Mouse (Mus musculus) urinary bladder, postnatal 25 days (tissue): ENCODE measurements around the gene Cpa2.

Experiments used
- DNase-seq: peaks from one replicate; pipeline ENCODE4 v3.0.0; 2022; ENCODE audit warnings: low spot score

The Cpa2 gene

DNA sequence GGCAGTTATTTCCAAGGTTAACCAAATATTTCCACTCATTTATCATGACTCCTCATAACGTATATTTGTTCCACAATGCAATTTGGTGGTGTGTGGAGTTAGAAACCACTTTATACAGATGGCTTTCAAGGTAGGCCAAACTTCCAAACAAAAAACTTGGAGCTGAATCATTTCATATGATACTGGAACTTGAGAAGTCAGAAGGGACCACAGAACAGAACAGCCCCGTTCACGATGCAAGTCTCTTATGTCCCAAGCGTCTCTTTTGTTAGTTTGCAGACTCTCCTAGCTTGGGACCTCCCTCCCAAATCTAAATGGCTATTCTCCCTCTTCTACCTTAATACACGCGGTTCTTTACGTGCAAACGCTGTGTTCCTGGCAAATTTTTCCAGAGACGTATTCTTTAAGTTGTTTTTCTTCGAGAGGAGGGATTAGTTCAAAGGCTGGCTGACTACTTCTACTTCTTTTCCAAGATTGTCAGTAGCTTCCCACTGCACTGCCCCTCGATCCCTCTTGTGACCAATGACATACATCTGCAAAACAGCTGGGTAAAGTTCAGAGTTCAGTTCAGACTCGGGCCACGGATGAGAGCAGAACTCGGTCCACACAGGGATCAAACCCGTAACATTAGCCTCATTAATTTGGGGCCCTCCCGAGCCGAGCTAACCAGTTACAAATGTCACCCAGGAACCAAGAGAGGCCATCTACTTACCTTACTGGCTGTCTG is 35.3 kb downstream of the Cpa2 start:
- DNase-seq: no peak

DNA sequence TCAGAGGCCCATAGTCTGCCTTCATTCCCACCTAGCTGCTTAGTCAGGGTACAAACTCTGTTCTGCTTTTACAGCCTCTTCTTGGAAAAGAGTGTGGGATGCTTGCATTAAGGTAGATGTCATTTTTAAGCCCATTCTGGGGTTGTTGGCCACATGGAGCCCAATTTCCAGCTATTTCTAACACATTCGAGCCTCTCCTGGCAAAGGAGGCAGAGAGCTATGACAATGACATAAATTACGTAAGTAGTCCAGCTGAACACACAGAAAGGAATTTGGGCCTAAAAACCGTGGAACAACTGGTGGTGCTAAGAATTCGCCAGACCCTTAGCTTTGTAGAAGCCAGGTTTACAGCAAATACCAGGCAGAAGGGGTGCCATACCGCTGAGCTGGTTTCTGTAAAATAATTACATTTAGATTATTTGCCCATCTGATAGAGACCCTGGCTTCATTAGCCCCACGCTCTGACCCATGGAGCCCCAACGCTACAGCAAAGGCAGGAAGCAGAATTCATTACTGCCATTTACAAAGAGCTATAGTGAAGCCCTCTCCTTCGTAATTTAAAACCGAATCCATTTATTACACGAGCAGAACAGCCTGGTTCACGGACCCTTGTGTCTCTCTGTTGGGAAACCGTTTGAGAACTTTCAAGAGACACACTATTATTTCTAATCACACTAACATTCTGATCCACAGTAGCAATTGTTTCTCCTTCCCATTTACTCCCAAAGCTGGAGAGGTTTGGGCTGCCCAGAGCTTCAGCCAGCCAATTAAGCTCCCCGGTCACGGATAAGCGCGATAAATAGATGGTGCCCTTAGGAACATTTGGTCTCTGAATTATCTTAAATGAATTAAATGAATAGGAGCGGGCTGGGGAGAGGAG is 38.8 kb downstream of the Cpa2 start:
- DNase-seq: no peak

DNA sequence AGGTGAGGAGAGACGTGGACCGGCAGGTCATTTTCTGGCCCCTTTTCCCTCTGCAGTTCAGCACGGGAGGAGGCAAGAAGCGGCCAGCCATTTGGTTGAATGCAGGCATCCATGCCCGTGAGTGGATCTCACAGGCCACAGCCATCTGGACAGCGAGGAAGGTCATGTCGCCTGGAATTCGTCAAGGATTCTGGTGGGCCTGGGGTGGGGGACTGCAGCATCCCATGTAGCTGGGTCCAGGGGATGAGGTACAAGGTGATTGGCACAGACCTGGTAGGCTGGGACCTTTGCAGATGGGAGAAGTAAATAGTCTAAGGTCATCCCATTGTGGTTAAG is 39.4 kb downstream of the Cpa2 start:
- DNase-seq: no peak

DNA sequence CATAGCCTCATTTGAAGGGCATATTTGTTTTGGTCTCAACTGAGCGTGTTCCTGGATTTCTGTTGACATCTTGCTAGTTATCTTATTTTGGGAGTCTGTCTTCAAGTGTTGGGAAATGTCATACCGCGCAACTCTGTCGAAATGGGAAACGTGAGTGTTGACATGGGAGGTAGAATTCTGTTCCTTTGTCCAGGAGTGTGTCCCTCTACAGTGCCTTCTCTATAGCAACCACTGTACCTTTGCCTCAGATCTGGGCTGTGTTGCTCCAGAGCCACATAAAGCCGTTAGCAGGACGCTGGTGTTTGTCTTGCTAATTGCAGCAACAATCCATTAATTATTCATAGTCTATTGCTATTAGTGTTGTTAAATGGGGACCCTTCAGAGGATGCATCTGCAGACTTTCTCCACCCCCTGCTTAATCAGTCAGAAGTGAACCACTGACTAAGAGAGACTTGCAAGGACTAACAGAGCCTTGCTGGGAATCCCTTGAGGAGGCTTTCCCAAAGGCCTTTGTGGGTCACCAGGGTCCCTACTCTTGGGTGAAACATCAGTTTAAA is 45.6 kb downstream of the Cpa2 start:
- DNase-seq: no peak

DNA sequence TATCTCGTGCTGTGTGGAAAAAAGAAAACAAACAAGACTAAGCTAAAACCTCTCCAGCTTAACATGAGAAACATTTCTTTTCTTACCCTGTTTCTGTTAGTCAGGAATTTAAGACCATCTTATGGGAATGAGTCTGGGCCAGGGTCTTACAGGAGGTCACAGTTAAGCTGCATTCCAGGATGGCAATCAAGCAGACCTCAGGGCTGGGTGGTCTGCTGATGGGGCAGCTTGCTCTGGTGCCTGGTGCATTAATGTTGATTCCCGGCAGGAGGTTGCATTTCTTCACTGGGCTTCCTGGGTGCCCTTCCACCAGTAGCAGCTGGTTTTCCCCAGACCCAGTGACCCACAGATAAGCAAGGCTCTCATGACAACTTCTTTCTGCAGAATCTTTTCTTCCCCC is 48.4 kb downstream of the Cpa2 start:
- DNase-seq: no peak

DNA sequence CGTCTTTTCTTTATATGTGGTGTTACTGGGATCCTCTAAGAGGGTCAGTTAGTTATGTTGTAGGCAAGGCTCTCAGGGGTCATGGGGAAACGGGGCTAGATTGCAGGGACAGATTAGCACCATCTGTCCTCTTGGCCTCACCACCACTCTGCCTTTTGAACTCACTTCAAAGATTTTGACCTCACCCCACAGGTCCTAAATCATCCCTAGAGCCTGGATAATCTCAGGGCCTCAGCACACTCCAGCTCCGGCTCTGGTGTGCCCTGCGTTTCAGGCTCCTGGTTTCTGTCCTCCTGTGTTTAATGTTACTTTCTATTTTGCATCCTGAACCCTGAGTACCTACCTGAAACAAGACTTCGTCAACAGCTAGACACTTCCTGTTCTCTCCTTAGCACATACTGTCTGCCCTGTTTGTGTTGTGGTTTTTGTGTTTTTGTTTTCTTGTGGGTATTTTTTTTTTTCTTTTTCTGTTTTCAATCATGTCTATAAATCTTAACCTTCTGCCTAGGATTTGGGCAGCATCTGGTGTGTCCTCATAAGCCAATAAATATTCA is 50.5 kb downstream of the Cpa2 start:
- DNase-seq: no peak

DNA sequence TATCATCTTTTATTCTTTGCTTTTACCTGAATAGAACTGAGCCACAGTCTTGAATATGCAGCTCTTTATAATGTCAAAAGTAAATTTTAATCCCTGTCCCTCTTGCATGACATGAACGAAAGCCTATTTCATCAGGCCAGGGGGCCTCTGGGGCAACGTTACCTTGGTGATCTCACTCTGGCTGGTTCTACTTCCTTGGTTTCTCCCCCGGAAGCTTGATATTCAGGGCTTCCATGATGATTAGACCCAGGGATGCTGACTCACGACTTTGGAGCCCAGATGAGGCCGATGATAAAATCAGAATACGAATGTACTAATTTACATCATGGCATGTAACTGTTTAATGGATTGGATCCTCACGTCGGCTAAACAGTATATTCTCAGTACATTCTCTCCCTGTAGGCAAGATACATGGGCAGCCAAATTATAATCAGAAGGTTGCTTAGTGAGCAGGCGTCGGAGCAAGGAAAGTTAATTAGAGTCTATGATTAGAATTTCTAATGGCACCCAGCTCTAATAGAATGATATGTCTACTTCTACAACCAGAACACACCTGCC is 51.1 kb downstream of the Cpa2 start:
- DNase-seq: no peak

DNA sequence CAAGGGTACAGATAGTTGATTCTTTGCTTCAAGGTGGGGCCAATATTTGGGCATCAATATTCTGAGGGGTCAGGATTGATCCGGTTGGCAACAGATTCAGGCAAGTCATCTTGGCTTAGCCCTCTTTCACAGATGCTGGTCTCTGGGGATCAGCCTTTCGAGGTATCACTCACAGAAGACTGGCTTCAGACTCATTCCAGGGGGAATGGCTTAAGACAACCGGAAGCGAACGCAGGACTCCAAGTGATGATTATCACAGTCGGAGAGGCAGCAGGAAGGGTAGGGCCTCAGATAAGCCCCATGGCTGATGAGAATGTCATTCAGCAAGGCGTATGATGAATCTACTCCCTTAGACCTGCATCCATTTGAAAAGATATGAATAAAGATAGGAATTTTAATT is 53.0 kb downstream of the Cpa2 start:
- no peak for DNase-seq

DNA sequence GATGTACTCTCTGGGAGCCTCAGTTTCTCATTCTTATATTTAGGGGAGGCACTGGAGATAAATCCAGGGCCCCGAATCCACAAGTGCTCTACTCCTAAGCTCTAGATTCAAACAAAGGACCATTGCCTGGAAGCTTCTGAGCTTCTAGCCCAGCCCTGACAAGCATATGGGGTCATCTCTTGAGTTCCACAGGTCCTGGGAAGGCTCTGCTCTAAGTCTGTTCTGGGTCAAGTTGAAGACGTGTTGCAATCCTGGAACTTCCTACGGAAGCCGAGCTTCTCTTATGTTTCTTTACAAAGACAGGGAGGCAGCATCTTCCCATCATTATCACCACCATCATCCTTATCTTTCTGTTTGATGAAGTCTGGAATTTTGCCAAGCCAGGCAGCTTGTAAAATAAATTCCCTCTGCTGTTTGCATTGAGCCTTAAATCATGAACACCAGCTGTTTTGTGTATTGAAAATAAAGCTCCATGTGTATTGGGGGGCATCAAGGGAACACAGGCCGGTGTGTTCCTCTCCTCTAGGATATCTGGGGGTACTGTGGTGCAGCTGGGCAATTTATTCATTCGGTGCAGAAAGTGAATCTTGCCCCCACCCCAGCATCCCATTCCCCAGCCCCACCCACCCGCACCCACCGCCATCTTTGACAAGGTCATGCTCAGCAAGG is 55.0 kb downstream of the Cpa2 start:
- no peak for DNase-seq

DNA sequence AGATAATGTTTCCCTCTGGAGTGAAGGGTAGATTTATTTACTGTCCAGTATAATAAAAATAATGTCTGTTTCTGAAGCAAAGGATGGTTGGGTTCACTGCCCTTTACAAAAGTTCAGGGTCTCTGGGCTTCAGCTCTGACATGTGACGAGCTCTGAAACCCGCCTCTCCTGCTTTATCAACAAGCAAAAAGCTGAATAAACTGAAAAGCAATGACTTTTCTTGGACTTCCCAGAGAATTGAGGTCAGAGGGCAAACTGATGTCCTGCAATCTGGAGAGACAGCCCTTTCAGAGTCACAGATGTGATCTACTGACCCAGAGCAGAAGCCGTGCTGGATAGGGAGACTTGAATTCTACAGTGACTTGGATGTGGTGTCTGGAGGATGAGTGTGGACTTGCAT is 58.7 kb downstream of the Cpa2 start:
- no peak for DNase-seq

DNA sequence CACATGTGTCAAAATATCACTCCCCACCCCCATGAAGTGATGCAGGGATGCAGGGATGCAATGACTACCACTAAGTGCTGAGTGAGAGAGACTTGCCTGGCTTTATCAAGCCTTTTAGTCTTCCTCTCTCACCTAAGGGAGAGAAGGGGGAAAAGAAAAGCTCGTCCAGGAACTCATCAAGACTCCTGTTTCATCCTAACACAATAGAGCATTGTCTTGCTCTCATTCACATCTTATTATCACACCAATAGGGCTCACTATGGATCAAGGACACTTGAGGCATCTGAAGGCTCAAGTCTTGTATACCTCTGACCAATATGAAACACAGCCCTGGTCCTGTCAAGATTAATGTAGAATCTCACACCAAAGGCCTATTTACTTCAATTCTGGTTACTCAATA is 59.6 kb downstream of the Cpa2 start:
- no peak for DNase-seq

DNA sequence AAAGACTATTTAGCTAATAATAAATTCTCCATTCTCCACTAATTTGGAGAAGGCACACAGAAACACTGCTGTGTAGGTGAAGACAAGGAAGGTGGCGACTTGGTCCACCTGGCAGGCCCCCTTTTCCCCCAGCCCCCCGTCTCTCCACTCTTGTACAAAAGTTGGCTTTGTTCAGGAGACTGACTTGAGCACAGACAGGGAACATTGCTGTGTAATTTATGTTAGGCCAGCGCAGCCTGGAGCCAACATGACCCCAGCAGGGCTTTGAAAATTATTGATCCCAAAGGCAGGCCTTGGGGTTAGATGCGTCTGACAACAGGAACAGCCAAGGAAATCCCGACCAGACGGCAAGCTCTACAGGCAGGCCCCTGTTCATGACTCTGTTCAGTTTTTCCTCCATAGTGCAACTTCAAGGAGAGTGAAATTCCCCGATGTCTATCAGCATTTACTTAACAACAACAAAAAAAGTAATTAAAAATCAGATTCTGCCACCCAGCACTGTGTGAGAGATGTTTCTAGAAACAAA is 63.0 kb downstream of the Cpa2 start:
- no peak for DNase-seq

DNA sequence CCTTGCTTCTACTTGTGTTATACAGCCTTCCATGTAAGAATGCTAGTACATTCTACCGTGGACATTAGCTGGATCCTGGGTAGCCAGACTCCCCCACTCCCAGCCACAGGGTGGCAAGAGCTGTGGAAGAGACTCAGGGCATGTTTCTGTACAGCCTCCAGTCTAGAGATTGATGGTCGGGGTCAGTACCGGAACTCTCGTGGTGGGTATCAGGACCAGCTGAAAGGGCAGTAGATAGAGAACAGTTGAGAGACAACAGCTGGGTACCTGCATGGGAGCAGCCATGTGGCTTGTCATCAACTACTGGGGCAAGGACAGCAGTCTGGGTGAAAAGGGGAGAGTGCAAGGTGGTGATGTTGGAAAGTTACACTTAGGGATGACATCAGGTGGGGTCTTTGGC is 63.7 kb downstream of the Cpa2 start:
- no peak for DNase-seq

DNA sequence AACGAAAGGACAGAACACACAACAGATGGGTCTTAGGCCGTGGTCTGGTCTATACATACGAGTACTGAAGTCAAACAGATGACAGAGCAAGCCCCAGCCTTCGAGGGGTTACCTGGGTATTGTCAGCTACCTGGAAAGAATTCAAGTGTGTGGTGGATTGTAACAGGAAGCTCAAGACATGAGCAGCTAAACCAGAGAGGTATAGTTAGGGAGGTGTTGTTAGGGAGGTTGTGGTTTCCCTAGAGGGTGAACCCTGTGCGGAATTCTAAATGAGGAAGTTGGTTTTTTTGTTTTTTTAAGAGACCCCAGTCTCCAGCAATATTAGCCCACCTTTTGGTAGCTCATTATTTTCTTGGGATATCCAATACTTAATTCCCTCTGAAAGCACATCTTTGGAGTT is 64.3 kb downstream of the Cpa2 start:
- no peak for DNase-seq

DNA sequence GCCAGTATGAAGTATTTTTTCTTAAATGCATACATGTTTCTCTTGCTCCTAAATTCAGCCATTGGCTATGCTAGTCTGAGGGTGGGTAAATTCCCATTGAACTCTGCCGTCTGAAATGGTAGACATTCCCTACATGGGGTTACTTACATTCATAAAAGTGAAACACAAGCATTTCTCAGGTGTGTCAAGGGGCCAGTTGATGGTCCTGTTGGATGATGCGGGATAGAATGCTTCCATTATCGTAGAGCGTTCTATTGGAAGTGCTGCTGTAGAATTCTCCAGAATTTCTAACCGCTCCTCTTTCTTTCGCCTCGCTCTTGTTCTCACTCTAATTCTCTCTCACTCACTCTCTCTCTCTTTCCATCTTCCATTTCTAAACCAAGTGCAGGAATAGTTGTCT is 69.3 kb downstream of the Cpa2 start, which contains the start of gene Cpa5:
Gene Cpa5 (plus strand): TSS at position 301 of the 400 bp plus-strand sequence.
- DNase-seq: no peak

DNA sequence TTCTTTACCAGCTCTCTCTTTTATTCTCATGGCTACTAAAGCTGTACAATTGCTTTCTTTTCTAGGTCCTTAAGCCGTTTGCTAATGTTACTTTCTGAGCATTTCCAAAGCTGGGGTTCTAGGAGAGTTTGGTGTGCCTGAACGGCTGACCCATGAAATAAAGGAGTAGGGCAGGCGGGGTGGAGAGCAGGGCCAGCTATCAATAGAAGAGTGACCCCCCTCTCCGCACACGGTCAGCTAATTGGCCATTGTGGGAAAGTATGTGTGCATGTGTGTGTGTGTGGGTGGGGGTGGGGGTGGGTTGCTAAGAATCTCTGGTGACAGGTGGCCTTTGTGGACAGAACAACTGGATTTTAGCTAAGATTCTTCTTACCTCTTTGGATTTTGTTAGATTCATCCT is 69.8 kb downstream of the Cpa2 start:
- no peak for DNase-seq
